Mouse (Mus musculus) liver, postnatal 0 days (tissue): ENCODE results near the gene Plch2. TPM values are rescaled to one million over a fixed set of nuclear protein-coding genes. Genes with fewer than 3 reads are reported as not detected.

Experiments
- ATAC-seq: fragments of 200-750 bp; cut with Nextera tagmentation; 2 replicates; pipeline ENCODE4 v1.8.0; 2017; ENCODE audit warnings: mild to moderate bottlenecking, moderate library complexity
- DNase-seq: peaks from one replicate; pipeline ENCODE4 v3.0.0-alpha.2; 2016
- H3K27ac ChIP-seq: fragments of 300-500 bp; sonication (generic); 2 replicates; pipeline ENCODE4 v1.5.1; 2014; ENCODE audit warnings: antibody characterized with exemption, moderate library complexity, mild to moderate bottlenecking, low read depth
- H3K27me3 ChIP-seq: fragments of 300-500 bp; sonication (generic); 2 replicates; pipeline ENCODE4 v1.6.1; 2014; ENCODE audit warnings: low read length, control low read depth, mixed read lengths; ENCODE audit not compliant: insufficient read depth
- H3K36me3 ChIP-seq: fragments of 300-500 bp; sonication (generic); replicated peaks from 2 replicates; pipeline ENCODE4 v1.6.1; 2014; ENCODE audit warnings: mild to moderate bottlenecking, control low read depth, low read length, moderate library complexity, mixed read lengths; ENCODE audit not compliant: insufficient read depth
- H3K4me1 ChIP-seq: fragments of 300-500 bp; sonication (generic); 2 replicates; pipeline ENCODE4 v1.6.1; 2014; ENCODE audit warnings: antibody characterized with exemption, mild to moderate bottlenecking, control low read depth; ENCODE audit not compliant: insufficient read depth
- H3K4me2 ChIP-seq: fragments of 300-500 bp; sonication (generic); 2 replicates; pipeline ENCODE4 v1.6.1; 2014; ENCODE audit warnings: low read depth, mild to moderate bottlenecking, low read length, moderate library complexity, mixed read lengths
- H3K4me3 ChIP-seq: fragments of 300-500 bp; sonication (generic); 2 replicates; pipeline ENCODE4 v1.5.1; 2014; ENCODE audit warnings: low read depth, low read length
- H3K9ac ChIP-seq: fragments of 300-500 bp; sonication (generic); replicated peaks from 2 replicates; pipeline ENCODE4 v1.6.1; 2014; ENCODE audit warnings: mild to moderate bottlenecking, moderate library complexity
- H3K9me3 ChIP-seq: fragments of 300-500 bp; sonication (generic); 2 replicates; pipeline ENCODE4 v1.6.1; 2016; ENCODE audit warnings: mild to moderate bottlenecking, control low read depth, low read length, mixed read lengths
- CTCF ChIP-seq: sonication (generic); IDR thresholded peaks from 2 replicates; pipeline ENCODE4 v1.5.1; 2016; ENCODE audit warnings: antibody characterized with exemption, low read depth
- EP300 ChIP-seq: IDR thresholded peaks from 2 replicates; pipeline ENCODE4 v1.6.1; 2016; ENCODE audit warnings: antibody characterized with exemption, low read depth, mild to moderate bottlenecking
- WGBS: fragments of 180-500 bp; shearing (Covaris S2); extraction: QIAGEN DNeasy Blood & Tissue Kit; methylation state at CpG from one replicate; pipeline ENCODE4 v1.1.7; 2014; ENCODE audit not compliant: insufficient replicate concordance; 5-methylcytosine and 5-hydroxymethylcytosine counted together
- polyA plus RNA-seq: library from polyadenylated mRNA; unstranded; fragments of >200 nt; fragmentation: Nextera tagmentation; extraction: Ambion mirVana; gene quantifications from 2 replicates; pipeline ENCODE4 v1.2.1, GENCODE M21; 2015

Plch2 gene
- polyA plus RNA-seq, 1 experiment from 2014 or later = not detected

DNA sequence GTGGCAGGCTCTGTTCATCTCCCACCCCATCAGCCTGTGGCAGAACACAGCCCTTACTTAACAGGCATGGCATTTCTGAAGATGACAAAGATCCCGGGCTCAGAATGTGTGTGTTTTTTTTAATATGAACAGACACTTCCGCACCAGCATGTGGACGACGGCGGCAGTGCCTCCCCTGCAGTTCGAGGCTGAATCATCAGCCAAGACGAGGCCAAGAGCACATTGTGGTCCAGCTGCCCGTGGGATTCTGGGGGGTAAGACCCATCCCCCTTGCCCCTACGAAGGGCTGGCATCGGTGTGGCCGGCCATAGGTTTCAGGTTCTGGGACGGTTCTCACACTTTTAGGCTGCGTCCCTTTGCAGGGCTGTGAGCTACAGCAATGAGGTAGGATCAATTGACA lies 21.8 kb downstream of the Plch2 start:
- H3K4me3 ChIP-seq = no peak overlapping the region
- no peak overlapping the region for H3K27ac ChIP-seq
- no peaks in the 10 kb centered on the region for H3K36me3 ChIP-seq
- no peak overlapping the region for H3K4me2 ChIP-seq
- TF ChIP-seq CTCF (no peak), EP300 (no peak)
- H3K4me1 ChIP-seq = no peaks in the 10 kb centered on the region
- no peak overlapping the region for H3K9ac ChIP-seq
- peaks cover 14% of the 10 kb centered on the region for H3K27me3 ChIP-seq
- ATAC-seq = no peak
- WGBS = 65% methylated on average over 13 of the region's 13 CpGs
- DNase-seq = no peak
- no peaks in the 10 kb centered on the region for H3K9me3 ChIP-seq

DNA sequence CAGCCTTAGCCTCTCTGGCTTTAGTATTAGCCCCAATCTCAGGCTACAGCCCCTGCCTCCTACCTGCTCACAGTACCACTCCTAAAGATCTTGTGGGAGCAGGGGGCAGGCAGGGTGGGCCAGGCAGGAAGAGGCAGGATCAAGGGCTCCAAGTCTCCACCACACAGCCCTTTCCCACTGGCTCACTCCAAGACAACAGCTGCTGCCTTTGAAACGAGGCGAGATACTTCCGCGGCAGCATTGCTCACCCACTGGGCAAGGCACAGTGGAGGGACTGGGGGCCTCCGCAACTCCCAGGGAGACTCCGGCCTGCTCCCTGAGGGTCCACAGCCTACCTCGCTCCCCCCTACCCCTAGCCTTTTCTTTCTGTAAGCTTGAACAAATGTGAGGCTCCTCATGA lies 22.4 kb downstream of the Plch2 start:
- WGBS = 40% methylated on average over 7 of the region's 7 CpGs
- ATAC-seq = no peak
- Histone ChIP-seq H3K4me2 (no peak overlapping the region), H3K9ac (no peak overlapping the region), H3K36me3 (no peaks in the 10 kb centered on the region), H3K27me3 (peaks cover 14% of the 10 kb centered on the region), H3K4me3 (no peak overlapping the region), H3K9me3 (no peaks in the 10 kb centered on the region), H3K27ac (no peak overlapping the region), H3K4me1 (no peaks in the 10 kb centered on the region)
- TF ChIP-seq EP300 = no peak
- no peak for TF ChIP-seq CTCF
- DNase-seq = no peak

DNA sequence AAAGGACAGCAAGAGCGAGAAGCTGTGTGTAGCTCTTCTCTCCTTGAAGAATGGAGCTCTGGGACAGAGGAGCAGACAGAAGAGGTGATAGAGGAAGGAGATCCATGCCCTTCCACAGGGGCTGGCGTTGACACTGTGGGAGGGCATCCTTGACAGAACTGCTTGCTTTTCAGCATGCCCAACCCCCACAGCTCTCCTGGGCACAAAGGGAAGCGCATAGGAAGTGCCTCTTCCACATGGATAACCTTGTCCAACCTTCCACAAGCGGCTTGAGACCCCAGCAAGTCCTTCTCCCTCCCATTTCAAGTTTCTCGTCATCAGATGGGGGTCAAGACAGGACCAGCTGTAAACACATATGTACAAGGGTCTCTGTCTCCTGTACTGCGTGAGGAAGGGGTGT lies 23.5 kb downstream of the Plch2 start:
- Histone ChIP-seq H3K9ac (no peak overlapping the region), H3K4me3 (no peak overlapping the region), H3K4me2 (no peak overlapping the region), H3K9me3 (no peaks in the 10 kb centered on the region), H3K27me3 (peaks cover 14% of the 10 kb centered on the region), H3K27ac (no peak overlapping the region), H3K36me3 (no peaks in the 10 kb centered on the region), H3K4me1 (no peaks in the 10 kb centered on the region)
- DNase-seq (no peak), ATAC-seq (no peak)
- TF ChIP-seq CTCF (no peak), EP300 (no peak)
- 24% methylated on average over 6 of the region's 6 CpGs for WGBS

DNA sequence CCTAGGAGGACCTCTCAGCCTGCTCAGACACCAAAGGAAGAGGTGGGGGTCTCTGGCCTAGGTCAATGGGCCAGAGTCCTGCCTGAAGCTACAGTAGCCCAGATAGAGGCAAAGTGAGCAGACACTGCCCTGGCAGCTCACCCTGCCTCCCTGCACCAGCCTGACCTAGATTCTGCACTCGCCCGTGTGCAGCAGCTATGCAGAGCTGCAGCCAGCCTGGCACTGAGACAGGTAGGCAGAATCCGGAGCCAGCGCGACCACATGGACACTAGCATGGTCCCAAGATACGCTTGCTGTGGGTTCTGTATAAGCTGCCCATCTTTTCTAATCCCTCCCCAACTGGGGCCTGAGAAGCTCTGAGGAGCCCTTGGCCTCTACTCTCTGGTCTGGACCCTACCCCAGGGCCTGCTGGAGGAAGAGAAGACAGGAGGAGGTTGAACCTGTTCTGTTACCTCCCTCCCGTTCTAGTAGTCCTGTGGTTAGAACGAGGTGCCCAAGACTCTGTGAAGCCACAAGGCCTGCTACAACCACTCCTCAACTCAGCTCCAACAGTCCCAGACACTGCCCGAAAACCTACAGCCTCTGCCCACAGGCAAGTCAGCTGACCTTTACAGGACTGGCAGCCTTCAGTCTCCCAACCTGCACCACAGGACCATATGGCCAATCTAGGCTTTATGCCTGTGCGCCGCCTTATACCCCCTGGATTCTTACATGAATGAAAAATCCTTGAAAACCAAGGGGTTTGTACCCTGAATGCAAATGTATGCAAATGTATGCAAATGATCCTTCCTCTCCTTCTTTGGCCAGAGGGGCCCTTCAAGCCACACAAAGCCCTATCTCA lies 32.2 kb downstream of the Plch2 start:
- H3K4me3 ChIP-seq = no peak overlapping the region
- DNase-seq = no peak

DNA sequence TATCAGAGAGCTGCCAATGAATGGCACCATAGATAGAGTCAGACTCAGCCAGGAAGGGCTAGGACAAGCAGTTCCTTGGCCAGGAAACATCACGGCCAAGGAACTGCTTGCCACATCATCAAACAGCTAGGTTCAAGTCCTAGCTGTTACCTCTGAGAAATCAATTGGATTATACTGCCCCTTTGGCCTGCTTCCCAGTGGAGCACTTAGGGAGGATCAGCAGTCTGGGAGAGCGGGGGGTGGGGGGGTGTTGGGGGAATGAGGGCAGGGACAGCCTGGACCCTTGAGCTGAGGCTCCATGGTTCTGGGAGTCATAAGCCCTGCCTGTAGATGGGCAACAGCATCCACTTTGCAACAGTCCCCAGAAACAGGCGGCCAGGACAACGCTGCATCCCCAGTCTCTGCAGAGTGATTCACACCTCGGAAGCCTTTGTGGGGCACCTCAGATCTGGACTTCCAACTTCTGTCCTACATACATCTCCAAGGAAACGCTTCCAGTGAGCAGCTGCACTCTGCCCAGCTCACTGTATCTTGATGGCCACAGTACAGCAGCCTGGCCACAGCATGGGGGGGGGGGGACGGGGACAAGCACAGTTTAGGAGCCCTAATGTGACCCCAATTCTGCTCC lies 34.2 kb downstream of the Plch2 start:
- no peak overlapping the region for H3K4me3 ChIP-seq
- 55% methylated on average over 7 of the region's 7 CpGs for WGBS

More for the DNA sequence above, 32.2 kb downstream of the Plch2 start:
- H3K9me3 ChIP-seq = no peaks in the 10 kb centered on the region
- ATAC-seq = no peak
- no peaks in the 10 kb centered on the region for H3K36me3 ChIP-seq
- H3K27me3 ChIP-seq = no peaks in the 10 kb centered on the region
- no peaks in the 10 kb centered on the region for H3K4me1 ChIP-seq
- H3K27ac ChIP-seq = no peak overlapping the region
- no peak overlapping the region for H3K4me2 ChIP-seq
- WGBS = 83% methylated on average over 11 of the region's 11 CpGs
- TF ChIP-seq EP300 (no peak), CTCF (no peak)
- no peak overlapping the region for H3K9ac ChIP-seq

DNA sequence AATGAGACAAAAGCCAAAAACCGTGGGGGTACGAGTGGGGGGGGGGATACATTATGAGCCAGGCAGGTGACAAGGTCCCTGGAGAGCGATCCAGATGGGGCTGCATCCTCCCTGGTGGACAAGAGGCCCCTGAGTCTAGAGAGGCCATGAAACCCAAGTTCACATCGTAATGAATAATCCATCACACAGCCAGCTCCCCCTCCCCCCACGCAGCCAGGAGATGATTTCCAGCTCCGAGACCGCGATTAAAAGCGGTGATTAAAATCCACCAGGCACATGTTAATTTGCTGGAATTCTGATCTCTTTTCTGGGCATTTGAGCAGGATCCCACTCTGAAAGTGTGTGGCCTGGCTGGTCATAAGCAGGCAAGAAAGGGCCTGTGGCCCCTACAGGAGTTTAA lies 35.8 kb downstream of the Plch2 start:
- Histone ChIP-seq H3K9ac (no peak overlapping the region), H3K9me3 (no peaks in the 10 kb centered on the region), H3K4me3 (no peak overlapping the region), H3K27me3 (0 out of 2 replicates have a peak, but pooled peaks cover 5% of the 10 kb centered on the region), H3K4me2 (no peak overlapping the region), H3K36me3 (no peaks in the 10 kb centered on the region), H3K4me1 (0 out of 2 replicates have a peak, but pooled peaks cover 2% of the 10 kb centered on the region), H3K27ac (no peak overlapping the region)
- DNase-seq = no peak
- no peak for ATAC-seq
- WGBS = 65% methylated on average over 9 of the region's 9 CpGs
- TF ChIP-seq CTCF = no peak
- no peak for TF ChIP-seq EP300

More for the DNA sequence above, 34.2 kb downstream of the Plch2 start:
- ATAC-seq = no peak
- no peak overlapping the region for H3K27ac ChIP-seq
- no peaks in the 10 kb centered on the region for H3K4me1 ChIP-seq
- no peaks in the 10 kb centered on the region for H3K36me3 ChIP-seq
- DNase-seq = no peak
- H3K4me2 ChIP-seq = no peak overlapping the region
- 0 out of 2 replicates have a peak, but pooled peaks cover 5% of the 10 kb centered on the region for H3K27me3 ChIP-seq
- no peaks in the 10 kb centered on the region for H3K9me3 ChIP-seq
- TF ChIP-seq CTCF (no peak), EP300 (no peak)
- no peak overlapping the region for H3K9ac ChIP-seq
